Mouse (Mus musculus): ENCODE data around the gene Tyk2. TPM values are rescaled to one million over a fixed set of nuclear protein-coding genes. Genes with fewer than 3 reads are reported as not detected.

Tyk2 gene
- polyA plus RNA-seq, 2 experiments, result 10.6 to 20.9 TPM

DNA sequence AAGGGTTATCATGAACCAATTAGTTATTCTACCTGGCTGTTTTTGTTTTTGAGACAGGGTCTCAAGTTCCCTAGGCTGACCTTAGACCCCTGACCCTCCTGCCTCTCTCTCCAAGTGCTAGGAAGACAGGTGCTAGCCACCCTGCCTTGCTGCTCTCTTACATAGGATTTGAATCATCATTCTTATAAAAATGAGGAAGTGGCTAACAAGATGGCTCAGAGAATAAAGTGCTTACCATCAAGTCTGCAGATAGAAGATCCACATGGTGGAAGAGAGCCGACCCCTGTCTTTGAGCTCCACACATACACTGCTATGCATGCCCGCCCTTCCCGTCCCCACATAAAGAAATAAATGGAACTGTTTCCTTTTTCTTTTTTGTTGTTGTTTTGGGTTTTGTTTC lies 23.7 kb upstream of the Tyk2 start:
- Histone ChIP-seq H3K4me1 (ENCODE audit: control insufficient read depth, insufficient read depth, low read length) (peaks cover 5% of the 10 kb centered on the region; the same call in 1 of the 2 replicates), H3K27me3 (ENCODE audit: control insufficient read depth, insufficient read depth, low read length) (no peaks in the 10 kb centered on the region), H3K4me3 (replicated peaks; ENCODE audit: low read length) (no peak overlapping the region), H3K9me3 (ENCODE audit: control insufficient read depth, low read length) (no peaks in the 10 kb centered on the region), H3K9ac (ENCODE audit: low read depth, low read length, severe bottlenecking) (no peak overlapping the region), H3K4me2 (replicated peaks; ENCODE audit: low read depth, low read length, severe bottlenecking) (no peak overlapping the region), H3K36me3 (ENCODE audit: control insufficient read depth, insufficient read depth, low read length) (no peaks in the 10 kb centered on the region), H3K27ac (replicated peaks; ENCODE audit: low read depth, low read length) (no peak overlapping the region)
- TF ChIP-seq POLR2A (IDR thresholded peaks at IDR 0.05; ENCODE audit: borderline replicate concordance, extremely low read depth, insufficient read depth, insufficient read length), result no peak
- ATAC-seq (ENCODE audit: low FRiP score, low read depth), result no peak
- DNase-seq (ENCODE audit: low spot score), result no peak
- WGBS, result 92% methylated on average over 3 of the region's 3 CpGs

DNA sequence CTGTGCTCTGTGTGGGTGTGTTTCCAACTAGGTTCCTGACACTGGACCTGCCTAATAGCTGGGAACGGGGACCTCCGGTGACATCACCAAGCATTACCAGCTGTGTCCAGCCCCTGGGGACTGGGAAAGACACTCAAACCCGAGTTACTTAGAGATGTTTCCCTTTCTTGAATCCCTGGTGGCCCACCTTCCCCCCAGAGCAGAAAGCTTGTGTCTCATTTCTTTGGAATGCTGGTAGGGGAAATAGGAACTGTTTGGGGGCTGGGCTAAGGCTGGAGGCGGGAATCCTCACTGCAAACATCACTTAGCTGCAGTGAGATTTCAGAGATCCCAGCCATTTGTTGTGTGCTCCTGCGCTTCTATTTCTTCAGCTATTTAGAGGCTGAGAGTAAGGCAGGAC lies 22.8 kb upstream of the Tyk2 start:
- H3K27ac ChIP-seq (replicated peaks; ENCODE audit: low read depth, low read length), result peak overlapping the region; percentile 50
- peak; percentile 38 for DNase-seq (ENCODE audit: low spot score)
- no peaks in the 10 kb centered on the region for H3K36me3 ChIP-seq (ENCODE audit: control insufficient read depth, insufficient read depth, low read length)
- TF ChIP-seq POLR2A (IDR thresholded peaks at IDR 0.05; ENCODE audit: borderline replicate concordance, extremely low read depth, insufficient read depth, insufficient read length), result no peak
- ATAC-seq (ENCODE audit: low FRiP score, low read depth), result no peak
- no peaks in the 10 kb centered on the region for H3K9me3 ChIP-seq (ENCODE audit: control insufficient read depth, low read length)
- H3K27me3 ChIP-seq (ENCODE audit: control insufficient read depth, insufficient read depth, low read length), result no peaks in the 10 kb centered on the region
- peak overlapping the region; percentile 51 for H3K9ac ChIP-seq (ENCODE audit: low read depth, low read length, severe bottlenecking)
- H3K4me2 ChIP-seq (replicated peaks; ENCODE audit: low read depth, low read length, severe bottlenecking), result peak overlapping the region; percentile 84
- peaks cover 8% of the 10 kb centered on the region for H3K4me1 ChIP-seq (ENCODE audit: control insufficient read depth, insufficient read depth, low read length)
- 5% methylated on average over 5 of the region's 5 CpGs for WGBS
- peak overlapping the region; percentile 42 for H3K4me3 ChIP-seq (replicated peaks; ENCODE audit: low read length)

GRCm38 (mm10) chr9:21153331-21153730 lies 22.3 kb upstream of the Tyk2 start:
- no peak for TF ChIP-seq POLR2A (IDR thresholded peaks at IDR 0.05; ENCODE audit: borderline replicate concordance, extremely low read depth, insufficient read depth, insufficient read length)
- H3K9ac ChIP-seq (ENCODE audit: low read depth, low read length, severe bottlenecking), result peak overlapping the region; percentile 51
- no peaks in the 10 kb centered on the region for H3K27me3 ChIP-seq (ENCODE audit: control insufficient read depth, insufficient read depth, low read length)
- peaks cover 13% of the 10 kb centered on the region for H3K4me1 ChIP-seq (ENCODE audit: control insufficient read depth, insufficient read depth, low read length)
- DNase-seq (ENCODE audit: low spot score), result no peak
- H3K4me2 ChIP-seq (replicated peaks; ENCODE audit: low read depth, low read length, severe bottlenecking), result peak overlapping the region; percentile 84
- H3K36me3 ChIP-seq (ENCODE audit: control insufficient read depth, insufficient read depth, low read length), result no peaks in the 10 kb centered on the region
- 0 out of 2 replicates have a peak, but pooled peaks have one; percentile 5 for ATAC-seq (ENCODE audit: low FRiP score, low read depth)
- H3K27ac ChIP-seq (replicated peaks; ENCODE audit: low read depth, low read length), result peak overlapping the region; percentile 50
- H3K9me3 ChIP-seq (ENCODE audit: control insufficient read depth, low read length), result no peaks in the 10 kb centered on the region
- 5% methylated on average over 12 of the region's 12 CpGs for WGBS
- H3K4me3 ChIP-seq (replicated peaks; ENCODE audit: low read length), result peak overlapping the region; percentile 42

- Histone ChIP-seq H3K36me3 (ENCODE audit: control insufficient read depth, insufficient read depth, low read length) (no peaks in the 10 kb centered on the region), H3K4me2 (replicated peaks; ENCODE audit: low read depth, low read length, severe bottlenecking) (peak overlapping the region; percentile 84), H3K27ac (replicated peaks; ENCODE audit: low read depth, low read length) (no peak overlapping the region), H3K27me3 (ENCODE audit: control insufficient read depth, insufficient read depth, low read length) (no peaks in the 10 kb centered on the region), H3K4me1 (ENCODE audit: control insufficient read depth, insufficient read depth, low read length) (peaks cover 16% of the 10 kb centered on the region), H3K9ac (ENCODE audit: low read depth, low read length, severe bottlenecking) (peak overlapping the region; percentile 35; the same call in 1 of the 2 replicates), H3K4me3 (replicated peaks; ENCODE audit: low read length) (peak overlapping the region; percentile 42), H3K9me3 (ENCODE audit: control insufficient read depth, low read length) (no peaks in the 10 kb centered on the region)
- DNase-seq (ENCODE audit: low spot score), result peak; percentile 53
- peak; percentile 23; the same call in 1 of the 2 replicates for ATAC-seq (ENCODE audit: low FRiP score, low read depth)
- no peak for TF ChIP-seq POLR2A (IDR thresholded peaks at IDR 0.05; ENCODE audit: borderline replicate concordance, extremely low read depth, insufficient read depth, insufficient read length)
- 2% methylated on average over 11 of the region's 11 CpGs for WGBS
Measured at GRCm38 (mm10) chr9:21152715-21153114, 21.7 kb upstream of the Tyk2 start.

- peak within 1 kb of the TSS; percentile 68; the same call in 1 of the 2 replicates for H3K27ac ChIP-seq (replicated peaks; ENCODE audit: low read depth, low read length)
Measured at GRCm38 (mm10) chr9:21149654-21150419, 18.8 kb upstream of the Tyk2 start, which contains the start of gene Cdc37. TSS of gene Cdc37 (minus strand) at chr9:21149982.

More at GRCm38 (mm10) chr9:21149654-21150419, 18.8 kb upstream of the Tyk2 start, which contains the start of gene Cdc37:
- Histone ChIP-seq H3K27me3 (ENCODE audit: control insufficient read depth, insufficient read depth, low read length) (no peaks in the 10 kb centered on the region), H3K4me1 (ENCODE audit: control insufficient read depth, insufficient read depth, low read length) (peaks cover 28% of the 10 kb centered on the region), H3K4me3 (replicated peaks; ENCODE audit: low read length) (peak within 1 kb of the TSS; percentile 74), H3K4me2 (replicated peaks; ENCODE audit: low read depth, low read length, severe bottlenecking) (peak within 1 kb of the TSS; percentile 60), H3K9me3 (ENCODE audit: control insufficient read depth, low read length) (no peaks in the 10 kb centered on the region), H3K9ac (ENCODE audit: low read depth, low read length, severe bottlenecking) (peak within 1 kb of the TSS; percentile 72), H3K36me3 (ENCODE audit: control insufficient read depth, insufficient read depth, low read length) (peaks cover 22% of the 10 kb centered on the region)
- TF ChIP-seq POLR2A (IDR thresholded peaks at IDR 0.05; ENCODE audit: borderline replicate concordance, extremely low read depth, insufficient read depth, insufficient read length), result peak; percentile 88; the same call in 1 of the 2 replicates
- ATAC-seq (ENCODE audit: low FRiP score, low read depth) (peak; percentile 95), DNase-seq (ENCODE audit: low spot score) (peak; percentile 93)
- 5% methylated on average over 49 of the region's 56 CpGs for WGBS
